Mouse (Mus musculus) right cerebral cortex, postnatal 36 days (tissue): ENCODE measurements at regions not wholly inside any gene's neighbourhood (a gene's known extent, or its start where the extent isn't known, plus 50 kb on each side); places are given as distances from the start of the nearest gene placed in this dataset.
A peak's percentile ranks its signal among the peaks of the same experiment; 100 is the strongest.
"Not testable (repeated sequence)": the region's sequence is repeated elsewhere in the genome, so short reads cannot be mapped to it uniquely, and the experiment has no call there.

Experiments used
- DNase-seq, 2 experiments: peaks; one replicate each; pipeline ENCODE4 v3.0.0; 2022; ENCODE audit warnings: low spot score in 2 of 2, mixed read lengths in 1 of 2

DNA sequence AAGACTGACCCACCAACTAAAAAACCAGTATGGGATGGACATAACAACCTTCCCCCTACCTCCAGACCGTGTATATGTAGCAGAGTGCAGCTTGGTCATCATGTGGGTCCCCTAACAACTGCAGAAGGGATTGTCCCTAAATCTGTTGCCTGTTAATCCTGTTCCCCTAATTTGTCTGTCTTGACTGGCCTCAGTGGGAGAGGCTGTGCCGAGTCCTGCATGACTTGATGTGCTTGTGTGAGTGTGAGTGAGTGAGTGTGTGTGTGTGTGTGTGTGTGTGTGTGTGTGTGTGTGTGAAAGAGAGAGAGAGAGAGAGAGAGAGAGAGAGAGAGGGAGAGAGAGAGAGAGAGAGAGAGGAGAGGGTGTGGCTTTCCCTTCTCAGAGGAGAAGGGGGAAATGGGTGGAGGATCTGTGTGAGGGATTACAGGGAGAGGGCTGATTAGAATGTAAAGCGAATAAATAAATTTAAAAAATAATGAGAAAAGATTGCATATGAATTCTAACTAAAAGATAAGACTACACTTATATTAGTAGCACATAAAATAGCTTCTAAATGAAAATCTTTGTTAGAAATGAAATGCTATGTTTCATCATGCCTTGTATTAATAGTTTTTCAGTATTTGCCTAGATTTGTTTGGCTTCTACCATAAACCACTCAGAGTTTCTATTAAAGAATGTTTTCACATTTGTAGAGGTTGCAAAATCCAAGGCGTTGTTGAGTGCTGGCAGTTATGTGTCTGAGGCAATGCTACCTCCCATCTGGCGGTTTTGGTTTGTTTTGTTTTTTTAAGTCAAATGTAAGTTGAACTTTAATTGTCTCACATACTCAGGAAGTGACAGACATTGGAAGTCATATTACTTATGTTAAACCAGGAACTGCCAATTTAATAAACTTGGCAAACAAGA lies 740.9 kb downstream of the Abca13 start:
- DNase-seq: no peak

DNA sequence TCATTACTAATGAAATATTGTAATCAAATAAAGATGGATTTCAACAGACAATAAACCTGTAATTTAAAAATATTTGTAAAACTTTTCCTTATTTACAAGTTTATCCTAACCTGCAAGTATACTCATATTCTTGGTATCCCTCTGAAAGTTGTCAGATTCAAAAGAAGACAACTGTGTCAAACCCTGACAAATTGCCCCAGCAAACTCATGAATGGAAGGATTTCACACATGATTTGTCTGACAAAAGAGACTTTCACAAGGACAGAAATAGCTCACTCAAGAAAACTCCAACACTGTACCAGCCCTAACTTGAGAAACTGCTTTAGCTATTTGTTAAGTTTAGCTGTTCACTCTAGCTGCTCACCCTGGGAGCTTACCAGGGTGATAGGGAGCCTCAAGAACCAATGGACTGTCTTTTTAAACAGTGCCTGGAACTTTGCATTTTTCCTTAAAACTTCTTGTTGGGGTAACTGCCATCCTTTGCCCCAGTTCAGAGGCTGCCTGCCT lies 771.0 kb downstream of the Abca13 start:
- no peak for DNase-seq

DNA sequence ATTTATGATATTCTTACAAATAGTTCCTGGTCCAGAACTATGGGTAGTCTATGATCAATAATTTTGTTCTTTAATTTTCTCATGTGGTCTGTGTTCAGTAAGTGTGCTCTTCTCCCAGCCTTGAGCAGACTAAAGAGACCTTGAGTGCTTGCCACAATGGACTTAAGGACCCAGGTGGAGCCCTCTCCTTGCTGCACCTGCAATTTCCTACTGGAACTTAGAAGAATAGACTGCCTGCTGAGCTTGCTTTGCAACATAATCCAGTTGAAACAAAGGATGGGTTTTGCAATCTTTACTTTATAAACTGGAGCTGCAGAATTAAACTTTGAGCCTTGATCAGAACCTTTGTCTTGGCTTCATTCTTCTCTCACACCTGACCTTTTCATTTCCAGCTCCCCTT lies 791.2 kb downstream of the Abca13 start:
- no peak for DNase-seq

DNA sequence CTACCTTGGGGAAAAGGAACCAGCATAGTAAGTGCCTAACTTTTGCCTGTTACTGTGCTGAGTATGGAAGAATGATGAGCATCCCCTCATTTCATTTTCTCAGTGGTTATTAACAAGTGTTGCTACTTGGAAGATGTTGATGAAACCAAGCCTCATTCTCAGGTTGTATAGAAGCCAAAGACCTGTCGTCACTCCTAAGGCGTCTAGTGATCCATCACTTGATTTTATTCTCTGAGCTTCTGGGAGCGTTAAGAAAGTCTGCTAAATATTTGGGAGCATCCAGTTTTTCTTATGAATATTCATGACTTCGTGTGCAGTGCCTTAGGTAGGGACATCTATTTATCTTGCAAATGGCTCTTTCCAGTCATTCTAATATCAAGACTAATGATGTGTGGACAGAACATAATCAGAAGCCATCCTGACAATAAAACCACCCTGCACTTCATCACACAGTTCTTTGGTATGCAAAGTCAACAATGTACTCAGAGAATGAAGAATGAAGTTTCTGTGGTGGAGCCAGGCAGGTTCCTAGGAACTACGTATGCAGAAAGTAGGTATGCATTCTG lies 802.9 kb downstream of the Abca13 start:
- no peak for DNase-seq

DNA sequence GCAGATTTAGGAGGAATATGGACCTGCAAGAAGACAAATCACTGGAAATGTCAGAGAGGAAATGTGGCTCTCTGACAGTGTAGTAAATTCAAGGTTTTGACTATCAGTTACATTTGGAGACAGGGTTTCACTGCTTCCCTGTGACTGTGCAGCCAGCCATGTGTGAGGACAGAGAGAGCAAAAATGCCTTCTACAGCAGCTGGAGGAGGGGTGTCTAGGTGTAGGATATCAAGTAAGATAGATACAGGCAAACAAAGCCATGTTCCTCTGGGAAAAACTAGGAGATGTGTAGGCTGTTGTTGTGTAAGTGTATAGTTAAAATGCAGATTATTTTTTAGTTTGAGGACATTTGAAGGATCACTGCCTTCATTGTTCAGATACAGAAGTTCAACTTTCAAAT lies 803.6 kb downstream of the Abca13 start:
- no peak for DNase-seq

DNA sequence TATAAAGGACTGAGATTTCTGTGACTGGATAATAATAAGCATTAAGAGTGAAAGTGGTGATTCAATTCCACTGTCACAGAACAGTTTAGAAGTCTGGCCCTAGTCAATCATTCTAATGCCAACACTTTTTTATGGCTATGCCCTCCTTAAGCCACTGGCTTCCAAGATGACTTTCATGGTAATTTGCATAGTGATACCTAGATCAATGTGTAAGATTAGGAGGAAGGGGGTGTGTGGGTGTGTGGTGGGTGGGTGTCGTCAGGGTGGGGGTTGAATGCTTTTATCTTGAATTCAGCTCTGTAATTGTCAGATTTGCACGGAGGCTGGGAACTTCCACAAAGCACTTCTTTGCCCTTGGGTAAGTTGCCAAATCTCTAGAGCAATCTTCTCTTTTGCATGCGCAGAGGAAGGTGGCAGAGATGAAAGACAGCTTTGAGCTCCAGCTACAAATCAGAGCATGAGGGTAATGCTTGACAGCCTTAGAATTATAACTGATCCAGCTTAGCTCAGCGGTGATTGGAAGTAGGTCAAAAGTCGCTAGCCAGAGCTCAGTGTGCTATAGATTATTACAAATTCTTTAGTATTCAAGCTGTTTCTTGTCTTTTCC lies 805.9 kb downstream of the Abca13 start:
- no peak for DNase-seq

DNA sequence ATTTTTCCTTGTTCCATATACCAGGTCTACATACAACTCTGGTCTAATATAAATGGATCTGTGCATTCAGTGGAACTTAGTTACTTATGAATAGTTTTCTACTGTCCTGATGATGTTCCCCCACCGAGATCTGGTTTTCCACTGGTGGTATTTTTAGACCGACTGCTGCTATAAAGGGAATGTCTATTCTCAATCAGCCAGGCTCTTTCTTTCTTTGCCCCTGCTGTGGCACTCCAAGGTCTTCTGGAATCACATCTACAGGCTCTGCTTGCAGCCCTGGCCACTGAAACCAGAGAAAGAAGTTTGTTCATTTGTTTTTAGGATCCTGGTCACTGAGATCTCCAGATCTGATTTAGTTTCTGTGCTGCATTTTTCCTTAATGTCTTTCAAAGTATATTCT lies 810.4 kb downstream of the Abca13 start:
- DNase-seq: no peak

DNA sequence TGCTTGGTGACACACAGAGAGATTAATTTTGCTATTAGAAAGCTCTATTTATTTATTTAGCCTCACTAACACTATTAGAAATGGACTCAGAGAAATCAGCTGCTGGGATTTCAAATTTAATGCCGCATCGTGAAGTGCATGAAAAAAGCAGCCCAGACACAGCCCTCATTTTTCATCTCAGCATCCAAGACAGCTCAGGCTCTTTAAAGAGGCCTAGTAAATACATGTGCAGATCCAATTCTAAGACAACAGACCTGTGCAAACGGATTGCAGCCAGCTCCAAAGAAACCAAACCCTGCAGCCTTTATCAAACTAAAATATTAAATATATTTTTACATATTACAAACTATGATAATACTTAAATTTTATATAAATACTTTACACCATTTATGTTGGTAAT lies 815.1 kb downstream of the Abca13 start:
- DNase-seq: no peak

DNA sequence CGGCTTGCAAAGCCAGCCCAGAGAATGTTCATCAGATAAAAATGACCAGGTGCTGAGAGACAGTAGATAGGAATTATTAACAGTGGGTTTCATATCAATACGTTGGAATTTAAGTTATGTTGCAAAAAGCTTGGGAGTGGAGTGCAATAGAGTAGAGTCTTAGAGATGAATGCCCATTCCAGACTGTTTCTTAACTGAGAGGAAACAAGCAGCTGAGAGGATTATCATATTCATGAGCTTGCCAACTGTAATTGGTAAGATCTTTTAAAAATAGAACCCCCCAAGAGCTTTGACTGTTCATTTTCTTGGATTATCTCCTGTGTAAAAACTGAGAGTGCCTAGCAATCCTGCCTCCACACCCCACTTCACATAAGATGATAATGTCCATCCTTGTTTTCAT lies 854.9 kb downstream of the Abca13 start:
- DNase-seq: no peak

DNA sequence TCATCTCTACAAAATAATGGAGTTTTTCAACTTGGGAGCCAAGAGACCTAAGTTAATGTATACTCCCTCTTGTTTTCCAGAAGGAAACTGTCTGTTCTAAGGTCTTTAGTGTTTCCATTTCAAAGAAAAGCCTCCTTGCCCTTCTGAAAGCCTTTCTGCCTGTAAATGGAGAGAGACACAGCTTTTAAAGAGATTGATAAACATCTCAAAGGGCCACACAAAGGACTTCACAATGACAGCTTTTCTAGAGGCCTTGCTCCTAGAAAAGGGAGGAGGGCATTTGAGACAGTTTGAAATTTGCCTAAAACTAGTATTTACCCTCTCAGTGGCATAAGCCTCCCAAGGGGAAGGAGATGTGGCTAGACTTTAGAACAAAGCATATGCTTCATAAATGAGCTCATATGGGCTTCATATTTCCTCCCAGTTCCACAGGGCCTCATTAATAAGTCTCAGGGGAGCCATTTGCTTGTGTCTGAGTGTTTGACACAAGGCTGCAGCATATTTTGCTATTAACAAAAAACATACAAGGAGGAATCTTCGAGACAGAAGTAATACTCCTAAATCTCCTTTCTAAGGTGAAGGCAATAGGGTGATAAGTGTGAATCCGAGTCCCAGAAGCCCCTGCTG lies 860.0 kb downstream of the Abca13 start:
- DNase-seq: no peak

DNA sequence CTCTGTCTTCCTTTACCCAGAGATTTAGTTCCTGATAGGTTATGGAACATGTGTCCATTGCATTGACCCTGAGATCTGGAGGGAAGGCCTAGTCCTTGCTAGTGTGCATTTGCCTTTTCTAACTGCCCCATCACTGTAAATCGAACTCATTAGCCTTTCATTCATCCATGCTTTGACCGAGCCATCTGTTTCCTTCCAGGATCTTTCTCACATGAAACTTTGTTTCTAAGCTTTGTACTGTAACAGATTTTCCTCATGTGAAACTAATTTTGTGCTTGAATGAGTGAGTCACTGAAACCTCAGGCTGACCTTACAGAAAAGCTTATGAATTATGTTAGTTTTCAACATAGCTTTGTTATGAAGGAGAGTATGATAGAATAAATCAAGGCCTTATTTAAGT lies 880.1 kb downstream of the Abca13 start:
- DNase-seq: no peak

DNA sequence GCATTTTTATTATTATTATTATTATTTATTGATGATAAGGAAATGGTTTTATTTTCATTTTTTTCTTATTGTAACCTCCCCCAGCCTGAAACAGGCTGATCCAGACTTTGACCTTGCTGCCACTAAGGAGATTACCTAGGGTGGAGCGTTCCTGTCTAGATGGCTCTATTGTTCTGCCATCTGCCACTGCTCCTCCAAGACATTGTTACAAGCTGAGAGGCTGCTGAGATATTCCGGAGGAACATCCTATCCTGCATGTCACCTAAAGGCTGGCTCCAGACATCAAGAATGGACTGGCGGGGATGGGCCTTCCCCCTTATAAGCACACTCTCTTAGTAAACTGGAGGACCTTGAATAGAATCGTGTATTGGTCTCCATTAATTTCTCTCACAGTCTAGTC lies 896.2 kb downstream of the Abca13 start:
- no peak for DNase-seq

DNA sequence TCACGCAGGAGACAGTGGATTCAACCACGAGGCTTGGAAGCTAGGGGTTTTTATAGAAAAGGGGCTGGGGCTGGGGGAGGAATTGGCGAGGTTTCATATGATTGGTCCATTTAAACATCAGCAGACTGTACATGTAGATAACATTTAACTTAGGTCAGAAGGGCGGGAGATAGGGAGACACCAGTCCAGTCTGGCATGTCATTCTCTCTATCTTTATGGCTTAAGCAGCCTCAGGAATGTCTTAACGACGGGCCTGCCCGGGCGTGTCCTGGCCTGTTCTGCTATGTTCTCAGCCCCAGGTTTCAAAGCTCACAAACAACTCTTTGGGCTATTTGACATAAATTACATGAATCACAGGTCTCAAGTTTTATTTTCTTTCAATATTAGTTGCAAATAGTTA lies 910.6 kb downstream of the Abca13 start:
- not testable (repeated sequence) for DNase-seq

DNA sequence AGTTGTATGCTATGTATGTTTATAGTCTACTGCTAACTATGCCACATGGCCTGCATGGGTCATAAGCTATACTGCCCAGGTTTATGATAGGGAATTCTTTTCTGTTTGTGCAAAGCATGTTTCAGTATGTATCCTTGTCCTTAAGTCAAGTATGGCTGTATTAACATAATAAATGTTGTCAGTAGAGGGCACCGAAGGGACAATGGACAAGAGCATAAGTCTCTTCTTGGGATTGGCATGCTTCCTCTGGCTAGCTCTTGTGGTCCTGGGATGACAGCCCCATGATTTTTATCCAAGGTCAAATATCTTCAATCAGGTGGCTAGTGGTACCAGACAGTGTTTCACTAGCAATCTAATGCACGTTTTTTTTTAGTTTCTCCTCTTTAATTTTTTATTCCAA lies 913.3 kb downstream of the Abca13 start:
- DNase-seq: no peak

DNA sequence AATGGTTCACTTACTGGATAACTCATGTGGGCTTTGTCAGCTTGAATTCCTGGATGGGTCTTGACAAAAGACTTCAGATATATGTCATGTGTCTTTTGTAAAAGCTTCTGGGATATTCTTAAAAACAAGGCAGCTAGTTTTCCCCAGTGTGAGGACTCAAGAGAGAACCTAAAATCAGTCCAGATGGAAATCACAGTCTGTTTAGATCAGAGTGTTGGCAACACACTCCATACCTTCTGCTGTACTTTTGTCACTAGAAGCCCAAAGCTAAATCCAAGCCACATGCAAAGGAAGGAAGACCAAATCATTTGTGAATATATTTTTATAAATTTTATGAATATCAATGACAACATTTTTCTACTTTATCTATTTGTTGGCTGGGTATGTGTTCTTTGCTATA lies 950.4 kb downstream of the Abca13 start:
- DNase-seq: no peak

DNA sequence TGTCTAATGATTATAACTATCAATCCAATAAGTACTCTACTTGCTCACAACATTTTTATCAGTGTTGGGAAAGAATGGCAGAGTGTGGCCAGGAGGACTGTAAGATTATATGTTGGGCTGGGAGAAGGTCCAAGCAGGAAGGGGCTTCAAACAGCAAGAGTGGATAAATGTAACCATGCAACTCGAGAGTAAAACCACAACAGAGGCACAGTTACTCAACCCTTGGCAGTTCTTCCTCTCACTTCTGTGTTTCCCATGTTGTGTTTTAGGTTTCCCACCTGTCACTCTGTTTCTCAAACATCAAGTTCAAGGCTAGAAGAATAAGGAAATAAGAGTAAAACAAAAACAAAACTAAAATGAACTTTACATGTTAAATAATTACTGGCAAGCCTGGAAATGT lies 957.4 kb downstream of the Abca13 start:
- no peak for DNase-seq

DNA sequence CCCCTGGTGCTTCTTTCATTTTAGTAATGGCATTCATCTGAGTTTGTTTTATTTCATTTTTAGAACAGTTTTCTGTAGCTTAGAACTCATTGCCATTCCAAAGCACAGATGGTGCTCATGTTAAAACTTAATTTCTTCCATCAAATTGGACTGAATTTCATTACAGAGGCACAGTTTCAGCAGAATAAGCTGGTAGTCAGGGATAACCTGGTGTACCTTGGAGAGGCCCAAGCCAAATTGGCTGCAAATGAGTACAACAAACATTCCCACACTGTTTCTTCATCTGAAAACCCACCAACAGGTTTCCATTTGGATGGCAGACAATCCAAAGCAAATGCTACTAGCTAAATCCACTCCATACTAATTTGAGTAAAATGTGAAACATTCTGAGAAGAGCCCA lies 960.2 kb upstream of the Vwc2 start:
- peak; percentile 2 to 39 for DNase-seq

DNA sequence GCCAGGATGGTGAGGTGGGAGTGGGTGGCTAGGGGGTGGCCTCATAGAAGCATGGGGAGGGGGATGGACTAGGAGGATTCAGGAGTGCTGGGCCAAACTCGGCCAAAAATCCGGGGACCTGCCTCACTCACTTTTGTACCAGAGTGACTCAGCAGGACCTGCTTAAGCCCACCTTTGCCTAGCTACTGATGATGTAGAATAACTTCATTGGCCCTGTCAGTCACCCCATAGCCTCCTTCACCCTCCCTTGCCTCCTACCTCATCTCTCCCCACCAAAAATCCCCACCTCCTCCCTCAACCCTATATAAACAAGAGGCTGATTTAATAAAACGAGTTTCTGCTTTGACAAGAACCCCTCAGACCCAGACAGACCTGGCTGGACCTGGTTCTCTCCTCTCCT lies 920.3 kb upstream of the Vwc2 start:
- DNase-seq: no peak

DNA sequence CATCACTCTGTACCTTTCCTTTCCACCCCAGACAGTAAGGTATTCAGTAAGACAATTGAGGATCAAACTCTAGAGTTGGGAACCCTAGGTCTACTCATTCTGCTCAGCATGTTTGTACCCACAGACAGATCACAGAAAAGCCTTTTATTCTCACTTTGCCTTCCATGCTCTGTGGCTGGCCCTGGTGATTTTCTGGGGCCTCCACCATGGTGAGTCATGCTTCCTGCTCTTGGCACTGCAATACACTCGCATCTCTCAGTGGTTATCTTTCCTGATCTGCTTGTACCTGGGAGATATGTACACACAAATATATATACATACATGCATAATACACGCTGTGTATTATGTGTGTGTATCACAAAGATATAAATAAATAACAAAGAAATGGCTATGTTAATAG lies 919.2 kb upstream of the Vwc2 start:
- no peak for DNase-seq

DNA sequence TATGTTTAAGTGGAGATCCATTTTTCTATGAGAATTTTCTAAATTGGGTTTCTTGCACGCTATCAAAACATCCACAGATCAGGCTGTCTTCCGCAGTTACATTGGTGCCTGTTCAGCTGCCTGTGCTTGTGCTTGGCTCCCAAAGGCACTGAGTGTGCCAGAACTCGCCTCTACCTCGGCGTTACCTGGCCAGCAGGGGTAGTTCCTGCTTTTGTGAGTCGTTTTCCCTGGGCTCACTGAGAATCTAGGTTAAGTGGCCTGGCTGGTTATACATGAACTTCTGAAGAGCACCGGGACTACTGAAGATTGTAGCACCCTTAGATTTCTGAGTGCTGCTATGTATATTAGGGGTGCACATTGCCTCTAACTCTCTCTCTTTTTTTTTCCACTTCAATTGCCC lies 913.0 kb upstream of the Vwc2 start:
- DNase-seq: no peak

DNA sequence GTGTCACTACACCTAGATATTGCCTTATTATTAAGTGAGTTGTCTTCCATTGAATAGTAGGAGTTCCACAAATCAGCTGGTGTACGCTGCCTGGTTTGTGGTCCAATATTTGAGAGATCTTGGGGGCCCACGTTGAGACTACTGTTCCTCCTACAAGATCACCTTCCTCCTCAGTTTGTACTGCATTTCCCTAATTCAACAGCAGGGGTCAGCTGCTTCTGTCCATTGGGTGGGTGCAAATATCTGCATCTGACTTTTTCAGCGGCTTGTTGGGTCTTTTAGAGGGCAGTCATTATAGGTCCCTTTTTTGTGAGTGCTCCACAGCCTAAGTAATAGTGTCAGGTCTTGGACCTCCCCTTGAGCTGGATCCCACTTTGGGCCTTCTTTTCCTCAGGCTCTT lies 908.8 kb upstream of the Vwc2 start:
- DNase-seq: no peak
